Mouse (Mus musculus) T-helper 2 cell (primary cell): ENCODE results near the gene Slc5a6.
"Not testable (repeated sequence)": the region's sequence is repeated elsewhere in the genome, so short reads cannot be mapped to it uniquely, and the experiment has no call there.

Experiments used
- in situ Hi-C: fragments of 300-600 bp; cut with MboI, MseI; formaldehyde crosslinking; loops from one replicate; pipeline ENCODE4 v1.15.1; 2025; ENCODE audit warnings: high pct_unique_total_duplicates

Gene Slc5a6

GRCm38 (mm10) chr5:31069810-31070209 is 21.1 kb upstream of the Slc5a6 start:
- in situ Hi-C loops, result no loop called here

- in situ Hi-C loops, result loop anchor here (10.0 kb wide), 1 partner anchor 119 kb away; the partner anchor contains the start of gene Gm29609
Measured at GRCm38 (mm10) chr5:31055216-31056140, 6.8 kb upstream of the Slc5a6 start.

- in situ Hi-C loops, result loop anchor here (10.0 kb wide), 1 partner anchor 120 kb away; the partner anchor contains the start of gene Gm29609
Measured at GRCm38 (mm10) chr5:31054261-31055215, 5.8 kb upstream of the Slc5a6 start, which contains the start of gene Cad. Gene Cad (plus strand): TSS chr5:31054780.

- in situ Hi-C loops, result loop anchor here (10.0 kb wide), 1 partner anchor 121 kb away; the partner anchor contains the start of gene Gm29609
Measured at GRCm38 (mm10) chr5:31053728-31054127, 5.0 kb upstream of the Slc5a6 start.

- in situ Hi-C loops, result loop anchor here (10.0 kb wide), 1 partner anchor 124 kb away; the partner anchor contains the start of gene Gm29609
Measured at GRCm38 (mm10) chr5:31050427-31050826, 1.7 kb upstream of the Slc5a6 start.

- in situ Hi-C loops, result no loop called here
Measured at GRCm38 (mm10) chr5:31047848-31048762, 619 bp downstream of the Slc5a6 start, which contains the start of gene Atraid. Gene Atraid (plus strand): TSS chr5:31048312.

GRCm38 (mm10) chr5:31047074-31047473 is 1.6 kb downstream of the Slc5a6 start:
- in situ Hi-C loops, result no loop called here

GRCm38 (mm10) chr5:31046416-31046815 is 2.3 kb downstream of the Slc5a6 start:
- in situ Hi-C loops, result no loop called here

GRCm38 (mm10) chr5:31038171-31038845 is 10.4 kb downstream of the Slc5a6 start:
- in situ Hi-C loops, result no loop called here

GRCm38 (mm10) chr5:31036556-31036955 is 12.2 kb downstream of the Slc5a6 start:
- in situ Hi-C loops, result not testable (repeated sequence)

- in situ Hi-C loops, result no loop called here
Measured at GRCm38 (mm10) chr5:31034669-31035068, 14.1 kb downstream of the Slc5a6 start.

GRCm38 (mm10) chr5:31031508-31031907 is 17.2 kb downstream of the Slc5a6 start:
- in situ Hi-C loops, result no loop called here

GRCm38 (mm10) chr5:31030926-31031325 is 17.8 kb downstream of the Slc5a6 start:
- in situ Hi-C loops, result no loop called here

- in situ Hi-C loops, result no loop called here
Measured at GRCm38 (mm10) chr5:31024641-31025040, 24.1 kb downstream of the Slc5a6 start.

GRCm38 (mm10) chr5:31023254-31023653 is 25.5 kb downstream of the Slc5a6 start:
- in situ Hi-C loops, result no loop called here

GRCm38 (mm10) chr5:31022690-31023089 is 26.0 kb downstream of the Slc5a6 start:
- in situ Hi-C loops, result no loop called here

GRCm38 (mm10) chr5:31021790-31022189 is 26.9 kb downstream of the Slc5a6 start:
- in situ Hi-C loops, result not testable (repeated sequence)

- in situ Hi-C loops, result no loop called here
Measured at GRCm38 (mm10) chr5:31015913-31016312, 32.8 kb downstream of the Slc5a6 start.

GRCm38 (mm10) chr5:31012737-31013136 is 36.0 kb downstream of the Slc5a6 start:
- in situ Hi-C loops, result no loop called here

- in situ Hi-C loops, result loop anchor here (5.0 kb wide), 1 partner anchor 197 kb away; no protein-coding TSS in a partner anchor
Measured at GRCm38 (mm10) chr5:31004184-31004583, 44.5 kb downstream of the Slc5a6 start.
